Mouse (Mus musculus) lung, postnatal 0 days (tissue): ENCODE results near the gene Flad1. TPM values are rescaled to one million over a fixed set of nuclear protein-coding genes. Genes with fewer than 3 reads are reported as not detected.

Source experiments
- ATAC-seq: fragments of 200-750 bp; cut with Nextera tagmentation; 2 replicates; pipeline ENCODE4 v1.8.0; 2017; ENCODE audit warnings: moderate library complexity
- DNase-seq: peaks from one replicate; pipeline ENCODE4 v3.0.0-alpha.2; 2016; ENCODE audit warnings: low spot score
- H3K27ac ChIP-seq: fragments of 300-500 bp; sonication (generic); 2 replicates; pipeline ENCODE4 v1.5.1; 2014; ENCODE audit warnings: antibody characterized with exemption, mild to moderate bottlenecking, low read length, mixed read lengths
- H3K27me3 ChIP-seq: fragments of 300-500 bp; sonication (generic); replicated peaks from 2 replicates; pipeline ENCODE4 v1.6.1; 2014; ENCODE audit warnings: low read length, mixed read lengths; ENCODE audit not compliant: insufficient read depth
- H3K36me3 ChIP-seq: fragments of 300-500 bp; sonication (generic); 2 replicates; pipeline ENCODE4 v1.6.1; 2014; ENCODE audit warnings: low read length, mixed read lengths; ENCODE audit not compliant: insufficient read depth
- H3K4me1 ChIP-seq: fragments of 300-500 bp; sonication (generic); 2 replicates; pipeline ENCODE4 v1.6.1; 2014; ENCODE audit warnings: antibody characterized with exemption, low read depth, low read length, mixed read lengths; ENCODE audit not compliant: insufficient read depth
- H3K4me2 ChIP-seq: fragments of 300-500 bp; sonication (generic); replicated peaks from 2 replicates; pipeline ENCODE4 v1.6.1; 2014; ENCODE audit warnings: low read depth, mild to moderate bottlenecking, low read length, moderate library complexity, mixed read lengths
- H3K4me3 ChIP-seq: fragments of 300-500 bp; sonication (generic); 2 replicates; pipeline ENCODE4 v1.5.1; 2014; ENCODE audit warnings: low read depth, low read length
- H3K9ac ChIP-seq: fragments of 300-500 bp; sonication (generic); replicated peaks from 2 replicates; pipeline ENCODE4 v1.6.1; 2014; ENCODE audit warnings: low read depth, mild to moderate bottlenecking
- H3K9me3 ChIP-seq: fragments of 300-500 bp; sonication (generic); 2 replicates; pipeline ENCODE4 v1.6.1; 2016; ENCODE audit warnings: low read length, mixed read lengths
- CTCF ChIP-seq: IDR thresholded peaks from 2 replicates; pipeline ENCODE4 v1.5.1; 2016; ENCODE audit warnings: antibody characterized with exemption, mild to moderate bottlenecking
- EP300 ChIP-seq: IDR thresholded peaks from 2 replicates; pipeline ENCODE4 v1.6.1; 2016; ENCODE audit warnings: antibody characterized with exemption, mild to moderate bottlenecking, control low read depth
- WGBS: fragments of 180-500 bp; shearing (Covaris S2); extraction: QIAGEN DNeasy Blood & Tissue Kit; methylation state at CpG from one replicate; pipeline ENCODE4 v1.1.7; 2014; 5-methylcytosine and 5-hydroxymethylcytosine counted together
- polyA plus RNA-seq: library from polyadenylated mRNA; unstranded; fragments of >200 nt; fragmentation: Nextera tagmentation; extraction: Ambion mirVana; gene quantifications from 2 replicates; pipeline ENCODE4 v1.2.1, GENCODE M21; 2015

The Flad1 gene
- polyA plus RNA-seq, 1 experiment from 2014 or later: 17.9 TPM

- H3K9ac ChIP-seq: peak overlapping the region; percentile 51
- peaks cover 12% of the 10 kb centered on the region; the same call in 1 of the 2 replicates for H3K36me3 ChIP-seq
- peak; percentile 80 for ATAC-seq
- H3K27me3 ChIP-seq: no peaks in the 10 kb centered on the region
- H3K4me3 ChIP-seq: peak overlapping the region; percentile 45
- DNase-seq: peak; percentile 98
- peak overlapping the region; percentile 99 for H3K27ac ChIP-seq
- WGBS: under 1% methylated on average over 11 of the region's 11 CpGs
- peaks cover 15% of the 10 kb centered on the region; the same call in 1 of the 2 replicates for H3K4me1 ChIP-seq
- TF ChIP-seq EP300: peak; percentile 70
- TF ChIP-seq CTCF: no peak
- H3K9me3 ChIP-seq: no peaks in the 10 kb centered on the region
- H3K4me2 ChIP-seq: peak overlapping the region; percentile 67
Measured at GRCm38 (mm10) chr3:89421002-89421774, 9.5 kb upstream of the Flad1 start.

- H3K27me3 ChIP-seq: no peaks in the 10 kb centered on the region
- H3K36me3 ChIP-seq: peaks cover 12% of the 10 kb centered on the region; the same call in 1 of the 2 replicates
- ATAC-seq: no peak
- peak overlapping the region; percentile 71; the same call in 1 of the 2 replicates for H3K4me3 ChIP-seq
- no peak for TF ChIP-seq CTCF
- TF ChIP-seq EP300: no peak
- H3K27ac ChIP-seq: peak overlapping the region; percentile 99
- peak overlapping the region; percentile 67 for H3K4me2 ChIP-seq
- H3K9me3 ChIP-seq: no peaks in the 10 kb centered on the region
- DNase-seq: no peak
- WGBS: 15% methylated on average over 2 of the region's 2 CpGs
- peaks cover 15% of the 10 kb centered on the region; the same call in 1 of the 2 replicates for H3K4me1 ChIP-seq
- H3K9ac ChIP-seq: no peak overlapping the region
Measured at GRCm38 (mm10) chr3:89420421-89420820, 8.8 kb upstream of the Flad1 start.

GRCm38 (mm10) chr3:89419981-89420380 lies 8.3 kb upstream of the Flad1 start:
- Histone ChIP-seq H3K27me3 (no peaks in the 10 kb centered on the region), H3K9ac (peak overlapping the region; percentile 77), H3K4me2 (peak overlapping the region; percentile 87), H3K4me3 (peak overlapping the region; percentile 71), H3K27ac (peak overlapping the region; percentile 99), H3K4me1 (peaks cover 15% of the 10 kb centered on the region; the same call in 1 of the 2 replicates), H3K9me3 (no peaks in the 10 kb centered on the region), H3K36me3 (0 out of 2 replicates have a peak, but pooled peaks cover 9% of the 10 kb centered on the region)
- DNase-seq (peak; percentile 70), ATAC-seq (no peak)
- 14% methylated on average over 3 of the region's 3 CpGs for WGBS
- no peak for TF ChIP-seq CTCF
- no peak for TF ChIP-seq EP300

GRCm38 (mm10) chr3:89419571-89419970 lies 7.9 kb upstream of the Flad1 start:
- Histone ChIP-seq H3K9me3 (no peaks in the 10 kb centered on the region), H3K27me3 (no peaks in the 10 kb centered on the region), H3K27ac (peak overlapping the region; percentile 99), H3K4me2 (peak overlapping the region; percentile 87), H3K4me1 (peaks cover 15% of the 10 kb centered on the region; the same call in 1 of the 2 replicates), H3K4me3 (peak overlapping the region; percentile 71), H3K9ac (peak overlapping the region; percentile 77), H3K36me3 (0 out of 2 replicates have a peak, but pooled peaks cover 9% of the 10 kb centered on the region)
- ATAC-seq (peak; percentile 30), DNase-seq (peak; percentile 96)
- under 1% methylated on average over 9 of the region's 9 CpGs for WGBS
- peak; percentile 84 for TF ChIP-seq EP300
- TF ChIP-seq CTCF: no peak

GRCm38 (mm10) chr3:89418861-89419250 lies 7.2 kb upstream of the Flad1 start:
- H3K27me3 ChIP-seq: no peaks in the 10 kb centered on the region
- ATAC-seq: peak; percentile 49
- peak overlapping the region; percentile 71 for H3K4me3 ChIP-seq
- peak overlapping the region; percentile 99 for H3K27ac ChIP-seq
- TF ChIP-seq EP300 (peak; percentile 68; the same call in 1 of the 2 replicates), CTCF (no peak)
- peak overlapping the region; percentile 77 for H3K9ac ChIP-seq
- peaks cover 15% of the 10 kb centered on the region; the same call in 1 of the 2 replicates for H3K4me1 ChIP-seq
- H3K9me3 ChIP-seq: no peaks in the 10 kb centered on the region
- peak overlapping the region; percentile 87 for H3K4me2 ChIP-seq
- WGBS: under 1% methylated on average over 16 of the region's 16 CpGs
- 0 out of 2 replicates have a peak, but pooled peaks cover 7% of the 10 kb centered on the region for H3K36me3 ChIP-seq
- peak; percentile 96 for DNase-seq

- 0 out of 2 replicates have a peak, but pooled peaks cover 2% of the 10 kb centered on the region for H3K36me3 ChIP-seq
- no peaks in the 10 kb centered on the region for H3K27me3 ChIP-seq
- peak; percentile 100 for DNase-seq
- peaks cover 15% of the 10 kb centered on the region; the same call in 1 of the 2 replicates for H3K4me1 ChIP-seq
- H3K9me3 ChIP-seq: no peaks in the 10 kb centered on the region
- peak within 1 kb of the TSS; percentile 71 for H3K4me3 ChIP-seq
- peak within 1 kb of the TSS; percentile 87 for H3K4me2 ChIP-seq
- peak within 1 kb of the TSS; percentile 77 for H3K9ac ChIP-seq
- no peak for TF ChIP-seq CTCF
- TF ChIP-seq EP300: no peak
- peak; percentile 91 for ATAC-seq
- 0% methylated on average over 39 of the region's 39 CpGs for WGBS
- peak within 1 kb of the TSS; percentile 99 for H3K27ac ChIP-seq
Measured at GRCm38 (mm10) chr3:89418170-89418860, 6.6 kb upstream of the Flad1 start, which contains the start of the genes Cks1b and Shc1. Gene Cks1b (minus strand): TSS chr3:89418383. Gene Shc1 (plus strand): TSS chr3:89418443.
